Mouse (Mus musculus) limb, embryonic 12.5 days (tissue): ENCODE data around the gene 5830473C10Rik. TPM values are rescaled to one million over a fixed set of nuclear protein-coding genes. Genes with fewer than 3 reads are reported as not detected.

Experiments
- ATAC-seq: fragments of 200-750 bp; cut with Nextera tagmentation; 2 replicates; pipeline ENCODE4 v1.8.0; 2017; ENCODE audit warnings: low read depth, moderate TSS enrichment; ENCODE audit not compliant: insufficient number of reproducible peaks, insufficient read depth, low FRiP score, low TSS enrichment
- H3K27ac ChIP-seq: fragments of 300-500 bp; sonication (generic); 2 replicates; pipeline ENCODE4 v1.5.1; 2016; ENCODE audit warnings: mild to moderate bottlenecking, moderate library complexity
- H3K27me3 ChIP-seq: fragments of 300-500 bp; sonication (generic); 2 replicates; pipeline ENCODE4 v1.6.1; 2016; ENCODE audit warnings: mild to moderate bottlenecking, moderate library complexity
- H3K36me3 ChIP-seq: fragments of 300-500 bp; sonication (generic); 2 replicates; pipeline ENCODE4 v1.6.1; 2016; ENCODE audit warnings: mild to moderate bottlenecking, moderate library complexity
- H3K4me1 ChIP-seq: fragments of 300-500 bp; sonication (generic); replicated peaks from 2 replicates; pipeline ENCODE4 v1.6.1; 2016
- H3K4me2 ChIP-seq: fragments of 300-500 bp; sonication (generic); 2 replicates; pipeline ENCODE4 v1.6.1; 2016; ENCODE audit warnings: mild to moderate bottlenecking, moderate library complexity
- H3K4me3 ChIP-seq: fragments of 300-500 bp; sonication (generic); replicated peaks from 2 replicates; pipeline ENCODE4 v1.5.1; 2016; ENCODE audit warnings: mild to moderate bottlenecking
- H3K9ac ChIP-seq: fragments of 300-500 bp; sonication (generic); replicated peaks from 2 replicates; pipeline ENCODE4 v1.6.1; 2016; ENCODE audit warnings: mild to moderate bottlenecking, moderate library complexity
- H3K9me3 ChIP-seq: fragments of 300-500 bp; sonication (generic); 2 replicates; pipeline ENCODE4 v1.6.1; 2016; ENCODE audit warnings: mild to moderate bottlenecking, moderate library complexity
- WGBS: fragments of 180-500 bp; shearing (Covaris S2); methylation state at CpG from one replicate; pipeline ENCODE4 v1.1.7; 2016; 5-methylcytosine and 5-hydroxymethylcytosine counted together
- polyA plus RNA-seq: library from polyadenylated mRNA; unstranded; fragments of >200 nt; fragmentation: Nextera tagmentation; extraction: Ambion mirVana; gene quantifications from 2 replicates; pipeline ENCODE4 v1.2.1, GENCODE M21; 2016

5830473C10Rik gene
- polyA plus RNA-seq, 1 experiment from 2014 or later: not detected

DNA sequence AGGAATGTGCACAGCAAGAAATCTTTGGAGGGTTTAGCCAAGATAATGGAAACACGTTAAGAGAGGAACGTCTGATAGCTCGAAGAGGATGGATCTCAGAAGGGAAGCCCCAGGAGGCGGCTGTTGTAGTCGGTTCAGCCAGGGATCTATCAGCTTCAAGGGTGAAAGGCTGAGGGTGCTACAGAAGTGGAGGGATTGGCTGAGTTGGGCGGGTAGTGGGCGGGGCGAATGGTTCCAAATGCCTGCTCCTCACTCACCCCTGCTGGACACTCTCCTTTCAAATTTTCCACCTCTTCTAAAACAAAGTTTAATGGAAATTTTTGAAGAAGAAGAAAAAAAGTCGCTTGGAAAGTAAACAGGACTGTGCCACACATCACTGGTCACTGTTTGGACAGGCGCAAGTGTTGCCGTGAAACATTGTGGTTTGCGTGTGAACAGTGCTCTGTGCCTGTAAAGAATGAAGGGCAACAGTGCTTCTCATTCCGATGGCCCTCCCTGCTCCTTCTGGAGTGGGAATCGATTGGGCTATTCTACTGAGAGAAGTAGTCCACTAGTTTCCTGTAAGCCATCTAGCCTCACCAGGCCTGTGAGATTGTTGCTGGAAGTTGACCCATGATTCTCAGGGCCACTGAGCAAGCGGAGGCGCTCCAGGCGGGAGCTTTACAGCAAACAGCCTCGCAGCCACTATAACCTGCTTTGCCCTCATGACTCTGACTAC is 64.0 kb downstream of the 5830473C10Rik start:
- no peak for ATAC-seq
- 77% methylated on average over 18 of the region's 18 CpGs for WGBS
- no peak overlapping the region for H3K27ac ChIP-seq

GRCm38 (mm10) chr5:90627423-90627822 is 66.5 kb downstream of the 5830473C10Rik start:
- Histone ChIP-seq H3K4me1 (peaks cover 12% of the 10 kb centered on the region; the same call in 1 of the 2 replicates), H3K9me3 (no peaks in the 10 kb centered on the region), H3K4me3 (no peak overlapping the region), H3K27me3 (no peaks in the 10 kb centered on the region; the same call in 1 of the 2 replicates), H3K4me2 (no peak overlapping the region), H3K36me3 (no peaks in the 10 kb centered on the region), H3K9ac (no peak overlapping the region), H3K27ac (no peak overlapping the region)
- ATAC-seq: no peak
- 91% methylated on average over 4 of the region's 4 CpGs for WGBS

More for the DNA sequence above, 64.0 kb downstream of the 5830473C10Rik start:
- Histone ChIP-seq H3K9me3 (no peaks in the 10 kb centered on the region), H3K27me3 (no peaks in the 10 kb centered on the region; the same call in 1 of the 2 replicates), H3K9ac (no peak overlapping the region), H3K36me3 (no peaks in the 10 kb centered on the region), H3K4me2 (no peak overlapping the region), H3K4me3 (no peak overlapping the region), H3K4me1 (0 out of 2 replicates have a peak, but pooled peaks cover 4% of the 10 kb centered on the region)

GRCm38 (mm10) chr5:90628011-90628410 is 67.1 kb downstream of the 5830473C10Rik start:
- Histone ChIP-seq H3K9ac (no peak overlapping the region), H3K27me3 (no peaks in the 10 kb centered on the region; the same call in 1 of the 2 replicates), H3K9me3 (no peaks in the 10 kb centered on the region), H3K27ac (no peak overlapping the region), H3K4me1 (peaks cover 12% of the 10 kb centered on the region; the same call in 1 of the 2 replicates), H3K4me2 (no peak overlapping the region), H3K4me3 (no peak overlapping the region), H3K36me3 (no peaks in the 10 kb centered on the region)
- WGBS: 80% methylated on average over 3 of the region's 3 CpGs
- ATAC-seq: no peak

- H3K36me3 ChIP-seq: no peaks in the 10 kb centered on the region
- no peak overlapping the region for H3K4me3 ChIP-seq
- ATAC-seq: no peak
- 77% methylated on average over 1 of the region's 1 CpGs for WGBS
- no peaks in the 10 kb centered on the region for H3K9me3 ChIP-seq
- H3K9ac ChIP-seq: no peak overlapping the region
- no peak overlapping the region for H3K4me2 ChIP-seq
- H3K27ac ChIP-seq: no peak overlapping the region
- peaks cover 12% of the 10 kb centered on the region; the same call in 1 of the 2 replicates for H3K4me1 ChIP-seq
- H3K27me3 ChIP-seq: no peaks in the 10 kb centered on the region; the same call in 1 of the 2 replicates
Measured at GRCm38 (mm10) chr5:90628530-90628929, 67.6 kb downstream of the 5830473C10Rik start.

DNA sequence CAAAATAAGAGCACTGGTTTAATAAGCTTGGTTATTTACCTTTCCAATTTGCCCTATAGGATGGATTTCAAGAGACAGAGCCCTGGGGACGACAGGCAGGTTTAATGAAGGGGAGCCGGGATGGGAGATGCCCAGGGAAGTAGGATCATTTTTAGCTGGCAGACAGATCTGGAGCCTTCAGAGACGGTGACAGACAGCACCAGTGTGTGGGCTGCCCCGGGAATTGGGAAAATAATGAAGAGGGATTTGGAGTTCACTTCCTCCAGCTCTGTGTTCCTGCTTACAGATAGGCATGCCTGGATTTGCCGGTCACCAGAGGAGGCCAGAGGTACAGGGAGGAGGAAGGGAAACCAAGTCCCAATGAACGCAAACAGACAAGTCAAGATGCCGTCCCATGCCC is 74.0 kb downstream of the 5830473C10Rik start:
- Histone ChIP-seq H3K27me3 (no peaks in the 10 kb centered on the region), H3K4me3 (no peak overlapping the region), H3K4me1 (peaks cover 7% of the 10 kb centered on the region; the same call in 1 of the 2 replicates), H3K4me2 (no peak overlapping the region), H3K27ac (no peak overlapping the region), H3K9ac (no peak overlapping the region), H3K9me3 (no peaks in the 10 kb centered on the region), H3K36me3 (no peaks in the 10 kb centered on the region)
- no peak for ATAC-seq
- WGBS: 80% methylated on average over 7 of the region's 7 CpGs

DNA sequence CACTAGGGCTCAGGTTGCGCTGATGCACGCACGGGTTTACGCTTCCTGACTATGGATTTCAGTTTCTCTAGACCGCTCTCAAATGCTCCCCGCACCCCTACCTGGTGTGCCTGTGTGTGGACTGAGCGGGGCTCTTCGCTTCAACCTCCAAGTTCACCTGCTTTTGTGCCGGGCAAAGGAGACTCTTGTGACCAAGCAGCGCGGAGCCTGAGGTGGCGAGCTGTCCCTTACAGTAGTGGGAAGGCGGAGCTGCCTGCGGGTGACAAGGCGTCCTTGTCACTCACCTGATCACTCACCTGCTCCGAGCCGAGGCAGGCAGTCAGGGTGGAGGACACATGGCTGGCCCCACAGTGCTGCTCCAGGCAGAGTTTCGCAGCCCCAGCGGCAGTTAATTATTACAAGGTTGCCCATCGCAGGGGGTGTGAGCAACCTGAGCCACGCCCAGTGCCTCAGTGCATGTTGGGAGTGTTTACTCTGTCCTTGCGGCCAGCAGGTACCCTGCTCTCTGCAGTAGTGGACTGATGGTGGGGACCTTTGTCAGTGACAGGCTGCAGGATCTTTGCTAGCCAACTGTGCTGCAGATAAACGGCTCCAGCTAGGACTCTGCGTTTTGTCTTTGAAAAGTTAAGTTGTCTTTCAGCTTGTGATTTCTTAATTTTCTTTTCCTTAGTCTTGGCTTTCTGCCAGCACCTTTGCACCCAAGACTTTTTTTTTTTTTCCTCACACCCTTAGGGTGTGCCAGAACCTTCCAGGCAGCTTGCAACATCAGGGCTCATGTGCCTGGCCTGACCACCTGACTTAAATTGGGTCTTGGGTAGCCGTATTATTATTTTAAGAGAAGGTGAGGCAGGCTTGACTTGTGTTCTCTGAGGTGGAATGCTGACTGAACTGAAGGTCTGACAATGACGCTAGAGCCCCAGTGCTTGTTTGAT is 79.6 kb downstream of the 5830473C10Rik start, which contains the start of gene Rassf6:
Gene Rassf6 (minus strand): TSS at position 372 of the 932 bp plus-strand sequence.
- Histone ChIP-seq H3K36me3 (no peaks in the 10 kb centered on the region), H3K4me2 (peak within 1 kb of the TSS; percentile 88), H3K4me1 (peaks cover 6% of the 10 kb centered on the region; the same call in 1 of the 2 replicates), H3K27ac (no peak within 1 kb of the TSS), H3K27me3 (peaks cover 7% of the 10 kb centered on the region; the same call in 1 of the 2 replicates), H3K9ac (peak within 1 kb of the TSS; percentile 50), H3K4me3 (peak within 1 kb of the TSS; percentile 48), H3K9me3 (no peaks in the 10 kb centered on the region)
- 10% methylated on average over 26 of the region's 26 CpGs for WGBS
- ATAC-seq: peak; percentile 82

DNA sequence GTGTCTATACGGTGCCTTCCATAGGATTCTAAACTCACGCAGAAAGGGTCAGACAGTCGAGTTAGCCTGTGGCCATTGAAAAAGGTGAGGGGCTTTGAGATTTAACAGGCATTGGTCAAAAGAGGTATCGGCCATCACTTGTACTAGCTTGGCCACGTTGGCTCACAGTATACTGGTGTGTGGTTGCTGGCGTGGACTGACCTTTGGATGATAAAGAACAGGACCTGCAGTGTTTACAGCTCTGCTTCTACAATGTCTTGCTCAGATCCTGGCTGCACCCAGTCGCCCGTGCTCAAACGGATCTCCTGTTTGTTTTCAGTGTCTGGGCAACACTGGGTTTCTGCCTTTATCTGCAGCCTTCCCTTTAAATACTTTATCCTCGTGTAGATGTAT is 80.3 kb downstream of the 5830473C10Rik start:
- Histone ChIP-seq H3K4me3 (no peak overlapping the region), H3K4me2 (0 out of 2 replicates have a peak overlapping the region, but pooled peaks have one; percentile 88), H3K36me3 (no peaks in the 10 kb centered on the region), H3K9me3 (no peaks in the 10 kb centered on the region), H3K27ac (no peak overlapping the region), H3K9ac (no peak overlapping the region), H3K4me1 (peaks cover 6% of the 10 kb centered on the region; the same call in 1 of the 2 replicates), H3K27me3 (peaks cover 7% of the 10 kb centered on the region; the same call in 1 of the 2 replicates)
- WGBS: 59% methylated on average over 10 of the region's 10 CpGs
- no peak for ATAC-seq

- ATAC-seq: no peak
- H3K27me3 ChIP-seq: 0 out of 2 replicates have a peak, but pooled peaks cover 1% of the 10 kb centered on the region
- no peaks in the 10 kb centered on the region for H3K9me3 ChIP-seq
- no peaks in the 10 kb centered on the region for H3K36me3 ChIP-seq
- 75% methylated on average over 3 of the region's 3 CpGs for WGBS
- H3K4me2 ChIP-seq: no peak overlapping the region
- no peak overlapping the region for H3K27ac ChIP-seq
- peaks cover 3% of the 10 kb centered on the region for H3K4me1 ChIP-seq
- H3K4me3 ChIP-seq: no peak overlapping the region
- no peak overlapping the region for H3K9ac ChIP-seq
Measured at GRCm38 (mm10) chr5:90645579-90645978, 84.7 kb downstream of the 5830473C10Rik start.

GRCm38 (mm10) chr5:90646398-90646797 is 85.5 kb downstream of the 5830473C10Rik start:
- Histone ChIP-seq H3K9me3 (no peaks in the 10 kb centered on the region), H3K36me3 (no peaks in the 10 kb centered on the region), H3K4me3 (no peak overlapping the region), H3K27ac (no peak overlapping the region), H3K4me1 (peaks cover 6% of the 10 kb centered on the region), H3K9ac (no peak overlapping the region), H3K27me3 (peaks cover 3% of the 10 kb centered on the region; the same call in 1 of the 2 replicates), H3K4me2 (no peak overlapping the region)
- ATAC-seq: no peak
- 90% methylated on average over 5 of the region's 5 CpGs for WGBS
